Mouse (Mus musculus) layer of hippocampus, adult 8-10 months (tissue): Measurements from ENCODE around the gene Arpc1a. TPM values are rescaled to one million over a fixed set of nuclear protein-coding genes. Genes with fewer than 3 reads are reported as not detected.
"Not testable (repeated sequence)": the region's sequence is repeated elsewhere in the genome, so short reads cannot be mapped to it uniquely, and the experiment has no call there.

Experiments used
- DNase-seq, 2 experiments: peaks; one replicate each; pipeline ENCODE4 v3.0.0; 2022; ENCODE audit warnings: low spot score in 2 of 2
- total RNA-seq, 4 experiments: library from RNA; stranded (reverse); gene quantifications; 2 replicates each; pipeline ENCODE4 v1.2.4; 2022

The Arpc1a gene
- total RNA-seq, result 100 to 1,000 TPM; 223 to 245 (median 243) TPM

- DNase-seq, result peak; percentile 79 to 85
Observed at GRCm38 (mm10) chr5:145083632-145084451, at the start of gene Arpc1a, which contains the start of gene Kpna7. Gene Arpc1a, plus strand, starts transcription at chr5:145083830. Gene Kpna7, minus strand, starts transcription at chr5:145084030.

GRCm38 (mm10) chr5:145041628-145042027, 42.0 kb upstream of the Arpc1a start:
- DNase-seq, result no peak

- not testable (repeated sequence) for DNase-seq
Observed at GRCm38 (mm10) chr5:145042690-145043089, 40.9 kb upstream of the Arpc1a start, which contains the start of gene 1700018F24Rik. Gene 1700018F24Rik, plus strand, starts transcription at chr5:145042990.

GRCm38 (mm10) chr5:145054187-145054586, 29.4 kb upstream of the Arpc1a start:
- not testable (repeated sequence) for DNase-seq

GRCm38 (mm10) chr5:145057907-145058306, 25.7 kb upstream of the Arpc1a start:
- DNase-seq, result no peak

GRCm38 (mm10) chr5:145058722-145059121, 24.9 kb upstream of the Arpc1a start:
- no peak for DNase-seq

- no peak for DNase-seq
Observed at GRCm38 (mm10) chr5:145059524-145059923, 24.1 kb upstream of the Arpc1a start.

GRCm38 (mm10) chr5:145064765-145065340, 18.8 kb upstream of the Arpc1a start:
- no peak for DNase-seq

- no peak for DNase-seq
Observed at GRCm38 (mm10) chr5:145068863-145069262, 14.8 kb upstream of the Arpc1a start.

GRCm38 (mm10) chr5:145069707-145070106, 13.9 kb upstream of the Arpc1a start:
- DNase-seq, result peak; percentile 49 to 81

GRCm38 (mm10) chr5:145071342-145071741, 12.3 kb upstream of the Arpc1a start:
- DNase-seq, result no peak

- no peak for DNase-seq
Observed at GRCm38 (mm10) chr5:145075081-145075480, 8.5 kb upstream of the Arpc1a start.

GRCm38 (mm10) chr5:145081866-145082613, 1.6 kb upstream of the Arpc1a start:
- no peak for DNase-seq

- not testable (repeated sequence) for DNase-seq
Observed at GRCm38 (mm10) chr5:145083201-145083600, 429 bp upstream of the Arpc1a start.

GRCm38 (mm10) chr5:145084822-145085221, 1.2 kb downstream of the Arpc1a start:
- DNase-seq, result no peak

GRCm38 (mm10) chr5:145088186-145088585, 4.6 kb downstream of the Arpc1a start:
- no peak for DNase-seq

GRCm38 (mm10) chr5:145089878-145090277, 6.2 kb downstream of the Arpc1a start:
- DNase-seq, result no peak

GRCm38 (mm10) chr5:145096195-145096594, 12.6 kb downstream of the Arpc1a start:
- no peak for DNase-seq

- DNase-seq, result no peak
Observed at GRCm38 (mm10) chr5:145098340-145098821, 14.8 kb downstream of the Arpc1a start.

- DNase-seq, result no peak
Observed at GRCm38 (mm10) chr5:145100960-145101359, 17.3 kb downstream of the Arpc1a start.

GRCm38 (mm10) chr5:145101451-145101850, 17.8 kb downstream of the Arpc1a start:
- not testable (repeated sequence) for DNase-seq

- DNase-seq, result no peak
Observed at GRCm38 (mm10) chr5:145102706-145103105, 19.1 kb downstream of the Arpc1a start.
